Mouse (Mus musculus) c-Kit-negative CD71-positive TER-119-positive erythroid progenitor cells, embryonic 14.5 days (primary cell): Measurements from ENCODE around the gene Vmp1.

ENCODE experiments used
- DNase-seq: peaks from one replicate; pipeline ENCODE4 v3.0.0-alpha.2; 2013; ENCODE audit warnings: low read depth, low spot score

Gene Vmp1

GRCm38 (mm10) chr11:86571047-86571855 lies 112.4 kb downstream of the Vmp1 start:
- DNase-seq, result no peak

GRCm38 (mm10) chr11:86570261-86570746 lies 113.3 kb downstream of the Vmp1 start:
- DNase-seq, result no peak

GRCm38 (mm10) chr11:86568425-86568824 lies 115.2 kb downstream of the Vmp1 start:
- peak; percentile 38 for DNase-seq

DNA sequence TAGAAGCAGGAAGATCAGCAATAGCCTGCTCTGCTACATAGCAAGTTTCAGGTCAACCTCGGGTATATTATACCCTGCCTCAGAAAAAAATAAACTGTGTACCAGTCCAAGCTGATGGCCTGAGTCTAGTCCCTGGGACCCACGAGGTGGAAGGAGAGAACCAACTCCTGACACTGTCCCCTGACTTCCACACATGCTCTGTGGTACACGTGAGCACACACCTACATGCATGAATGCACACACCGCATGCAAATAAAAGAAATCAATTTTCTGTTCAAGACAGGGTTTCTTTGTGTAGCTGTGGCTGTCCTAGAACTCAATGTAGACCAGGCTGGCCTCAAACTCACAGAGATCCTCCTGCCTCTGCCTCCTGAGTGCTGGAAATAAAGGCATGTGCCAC lies 125.4 kb downstream of the Vmp1 start:
- DNase-seq, result no peak

DNA sequence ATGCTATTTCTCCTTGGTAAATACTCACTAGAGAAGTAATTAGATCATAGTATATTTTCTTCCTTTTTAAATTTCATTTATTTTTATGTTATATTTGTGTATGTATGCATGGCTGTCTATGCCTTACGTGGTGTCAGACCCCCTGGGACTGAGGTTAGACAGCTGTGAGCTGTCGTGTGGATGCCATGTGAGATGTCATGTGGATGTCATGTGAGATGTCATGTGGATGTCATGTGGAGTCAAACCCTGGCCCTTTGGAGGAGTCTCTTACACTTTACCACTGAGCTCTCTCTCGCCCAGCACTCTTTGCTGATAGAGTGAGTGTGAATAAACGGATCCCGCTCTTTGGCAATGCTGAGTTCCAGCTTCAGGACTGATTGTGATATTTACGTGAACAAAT lies 130.1 kb downstream of the Vmp1 start:
- DNase-seq, result no peak

- no peak for DNase-seq
Observed at GRCm38 (mm10) chr11:86547412-86547811, 136.2 kb downstream of the Vmp1 start.

DNA sequence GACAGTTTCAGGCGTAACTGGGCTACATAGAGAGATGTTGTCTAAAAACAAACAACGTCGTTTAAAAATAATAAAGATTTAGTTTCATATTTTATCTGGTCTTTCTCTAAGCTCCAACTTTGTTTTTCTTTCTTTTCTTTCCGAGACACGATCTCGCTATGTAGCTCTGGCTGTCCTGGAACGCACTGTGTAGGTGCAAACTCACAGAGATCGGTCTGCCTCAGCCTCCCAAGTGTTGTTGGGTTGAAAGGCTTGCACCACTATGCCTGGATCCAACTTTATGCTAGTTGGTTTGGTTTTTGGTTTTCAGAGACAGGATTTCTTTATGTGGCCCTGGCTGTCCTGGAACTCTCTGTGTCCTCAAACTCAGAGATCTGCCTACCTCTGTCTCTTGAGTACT lies 138.1 kb downstream of the Vmp1 start:
- peak; percentile 37 for DNase-seq

- DNase-seq, result peak; percentile 99
Observed at GRCm38 (mm10) chr11:86544639-86545299, 138.9 kb downstream of the Vmp1 start, which contains the start of the genes Rps6kb1 and Tubd1. Gene Rps6kb1 (minus strand): TSS chr11:86544805. Gene Tubd1 (plus strand): TSS chr11:86544991.

GRCm38 (mm10) chr11:86543960-86544638 lies 139.5 kb downstream of the Vmp1 start:
- DNase-seq, result peak; percentile 40

DNA sequence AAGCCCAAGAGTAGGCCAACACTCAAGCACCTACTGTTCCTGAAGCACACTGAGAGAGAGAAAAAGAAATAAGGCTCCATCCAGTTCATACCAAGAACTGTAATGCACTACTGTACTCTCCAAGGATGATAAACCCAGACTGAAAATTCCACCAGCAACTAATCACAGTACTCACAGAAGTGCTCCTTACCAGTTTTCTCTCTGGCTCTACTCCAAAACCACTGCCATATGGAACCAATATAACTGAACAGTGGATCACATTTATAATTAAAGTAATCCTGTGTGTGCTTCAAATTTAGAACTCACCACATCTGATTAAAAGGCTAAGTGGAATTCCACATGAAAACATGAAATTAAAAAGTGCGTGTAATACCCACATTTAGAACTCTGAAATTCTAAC lies 140.8 kb downstream of the Vmp1 start:
- DNase-seq, result no peak

- no peak for DNase-seq
Observed at GRCm38 (mm10) chr11:86540476-86540845, 143.2 kb downstream of the Vmp1 start.

GRCm38 (mm10) chr11:86539716-86540475 lies 143.7 kb downstream of the Vmp1 start:
- no peak for DNase-seq

DNA sequence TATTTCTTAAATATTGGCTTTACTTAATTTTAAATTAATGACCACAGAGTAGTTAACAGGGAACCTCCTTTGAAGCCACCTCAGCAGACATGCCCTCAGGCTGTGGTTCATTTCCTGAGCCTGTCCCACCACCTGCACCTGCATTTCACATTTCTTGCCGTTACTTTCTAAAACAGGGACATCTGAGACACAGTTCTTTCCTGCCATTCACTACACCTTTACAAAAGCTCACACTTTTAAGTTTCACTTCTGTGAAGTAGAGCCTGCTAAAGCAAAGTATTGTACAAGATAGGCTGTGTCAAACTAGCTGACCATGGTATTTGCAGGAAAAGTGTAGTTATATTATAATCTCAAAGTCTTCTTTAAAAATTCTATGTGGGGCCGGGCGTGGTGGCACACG lies 144.8 kb downstream of the Vmp1 start:
- DNase-seq, result no peak

GRCm38 (mm10) chr11:86534201-86534910 lies 149.3 kb downstream of the Vmp1 start:
- no peak for DNase-seq
